Mouse (Mus musculus) ES-E14 (cell line): ENCODE measurements around the gene Aen. TPM values are rescaled to one million over a fixed set of nuclear protein-coding genes. Genes with fewer than 3 reads are reported as not detected.

ENCODE experiments used
- DNase-seq: peaks from one replicate; pipeline ENCODE4 v3.0.0-alpha.2; 2013; ENCODE audit warnings: low read depth, low spot score
- H3K27ac ChIP-seq: 2 replicates; pipeline ENCODE4 v1.5.1; 2012; ENCODE audit warnings: low read depth, mild to moderate bottlenecking, low read length, moderate library complexity, mixed read lengths; ENCODE audit not compliant: poor library complexity, insufficient read depth, severe bottlenecking
- H3K36me3 ChIP-seq: 2 replicates; pipeline ENCODE4 v1.6.1; 2012; ENCODE audit warnings: mild to moderate bottlenecking, low read length, moderate library complexity, mixed read lengths; ENCODE audit not compliant: control insufficient read depth, poor library complexity, insufficient read depth, severe bottlenecking
- H3K4me1 ChIP-seq, 2 experiments: fragments of 150-350 bp in 1 of 2; sonication (generic) in 1 of 2; 2 replicates each; pipeline ENCODE4 v1.6.1; 2012; ENCODE audit warnings: low read length in 2 of 2, mild to moderate bottlenecking in 1 of 2, mixed read lengths in 1 of 2; ENCODE audit not compliant: control insufficient read depth in 2 of 2, insufficient read depth in 2 of 2, poor library complexity in 1 of 2
- H3K4me3 ChIP-seq, 2 experiments: fragments of 150-350 bp in 1 of 2; sonication (generic) in 1 of 2; 2 replicates each; pipeline ENCODE4 v1.5.1; 2012; ENCODE audit warnings: low read length in 2 of 2, low read depth in 1 of 2, mild to moderate bottlenecking in 1 of 2, mixed read lengths in 1 of 2; ENCODE audit not compliant: insufficient read depth in 1 of 2, poor library complexity in 1 of 2, severe bottlenecking in 1 of 2
- H3K9ac ChIP-seq: 2 replicates; pipeline ENCODE4 v1.6.1; 2012; ENCODE audit warnings: low read depth, mild to moderate bottlenecking, low read length, mixed read lengths; ENCODE audit not compliant: poor library complexity, insufficient read depth, severe bottlenecking
- H3K9me3 ChIP-seq: fragments of 150-350 bp; sonication (generic); 2 replicates; pipeline ENCODE4 v1.6.1; 2012; ENCODE audit warnings: low read depth, mild to moderate bottlenecking, low read length; ENCODE audit not compliant: control insufficient read depth, insufficient read depth
- CHD2 ChIP-seq: IDR thresholded peaks from 2 replicates; pipeline ENCODE4 v1.6.1; 2014; ENCODE audit warnings: mild to moderate bottlenecking, low read depth, low read length, inconsistent platforms
- HCFC1 ChIP-seq: IDR thresholded peaks from 2 replicates; pipeline ENCODE4 v1.6.1; 2012; ENCODE audit warnings: low read length, inconsistent platforms, borderline replicate concordance; ENCODE audit not compliant: insufficient read depth
- MAFK ChIP-seq: IDR thresholded peaks from 2 replicates; pipeline ENCODE4 v1.6.1; 2014; ENCODE audit warnings: mild to moderate bottlenecking, low read depth, low read length, inconsistent platforms; ENCODE audit not compliant: insufficient read depth
- ZC3H11A ChIP-seq: IDR thresholded peaks from 2 replicates; pipeline ENCODE4 v1.6.1; 2012; ENCODE audit warnings: low read depth, mild to moderate bottlenecking, inconsistent platforms, low read length, borderline replicate concordance
- ZNF384 ChIP-seq: IDR thresholded peaks from 2 replicates; pipeline ENCODE4 v1.6.1; 2012; ENCODE audit warnings: low read depth, low read length, inconsistent platforms
- in situ Hi-C, 2 experiments: fragments of 600-800 bp; cut with MboI; formaldehyde crosslinking; loops; one replicate each; pipeline ENCODE4 v1.15.1; 2025; ENCODE audit warnings: low sequenced_read_pairs in 2 of 2, inconsistent platforms in 1 of 2; ENCODE audit not compliant: unreplicated experiment in 2 of 2
- total RNA-seq: library from RNA; depleted of rRNA; stranded (reverse); fragments of 300-350 nt; gene quantifications from 2 replicates; pipeline ENCODE4 v1.2.3, GENCODE M21; 2012

Aen gene
- total RNA-seq, 1 experiment = 146 TPM

DNA sequence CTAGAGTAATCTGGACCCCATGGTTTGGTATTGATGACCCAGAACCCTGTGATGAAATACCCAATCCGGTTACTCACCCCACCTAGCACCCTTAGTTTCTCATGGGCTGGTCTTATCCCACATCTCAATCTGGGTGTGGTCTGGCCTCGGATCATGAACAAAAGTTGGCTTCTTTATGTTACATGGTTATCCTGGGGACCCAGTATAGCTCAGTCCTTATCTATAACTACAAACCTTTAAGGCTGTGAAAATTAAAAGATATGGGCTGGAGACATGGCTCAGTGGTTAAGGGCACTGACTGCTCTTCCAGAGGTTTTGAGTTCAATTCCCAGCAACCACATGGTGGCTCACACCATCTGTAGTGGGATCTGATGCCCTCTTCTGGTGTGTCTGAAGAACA lies 46.9 kb downstream of the Aen start:
- no peak for DNase-seq
- in situ Hi-C loops = loop anchor here in 1 of 2 experiments (25.0 kb wide), 1 partner anchor 420 kb away; no protein-coding TSS in a partner anchor
- H3K9ac ChIP-seq = no peak overlapping the region
- H3K4me1 ChIP-seq = no peaks in the 10 kb centered on the region
- H3K36me3 ChIP-seq = no peaks in the 10 kb centered on the region
- TF ChIP-seq ZC3H11A (no peak), CHD2 (no peak), MAFK (no peak), ZNF384 (no peak), HCFC1 (no peak)
- H3K4me3 ChIP-seq = no peak overlapping the region
- no peaks in the 10 kb centered on the region for H3K9me3 ChIP-seq
- no peak overlapping the region for H3K27ac ChIP-seq

DNA sequence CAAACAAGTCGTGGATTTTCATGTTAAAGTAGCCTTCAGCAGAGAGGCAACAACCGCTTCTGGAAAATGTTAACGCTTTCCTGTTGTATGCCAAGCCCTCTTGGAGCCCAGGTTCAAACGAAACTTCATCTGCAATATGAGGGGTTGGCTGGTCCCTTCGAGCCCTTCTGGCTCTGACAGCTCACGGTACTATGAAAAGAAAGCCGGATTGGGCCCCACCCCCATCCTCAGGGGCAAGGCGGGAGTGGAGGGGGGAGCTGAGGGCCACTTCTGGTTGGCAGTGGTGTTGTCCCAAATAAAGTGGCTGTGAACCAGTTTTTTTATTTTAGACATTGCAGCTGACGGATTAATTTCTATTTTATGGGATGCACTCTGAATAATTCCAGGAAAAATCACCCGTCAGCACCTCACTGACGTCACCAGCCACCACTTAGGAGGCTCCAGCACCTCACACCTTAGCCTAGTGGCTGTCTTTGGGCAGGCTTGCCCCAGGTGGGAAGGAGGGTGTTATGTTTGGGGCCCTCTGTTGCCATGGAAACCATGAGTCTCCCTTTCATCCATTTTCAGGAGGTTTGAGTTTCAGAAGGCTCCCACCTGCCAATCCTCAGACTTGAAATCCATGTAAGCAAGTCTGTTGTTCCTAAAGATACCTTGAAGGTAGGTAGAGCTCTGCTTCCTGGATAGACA lies 58.4 kb downstream of the Aen start:
- Histone ChIP-seq H3K27ac (no peak overlapping the region), H3K9ac (no peak overlapping the region), H3K36me3 (no peaks in the 10 kb centered on the region), H3K4me3 (no peak overlapping the region), H3K4me1 (0 out of 4 replicates have a peak, but pooled peaks cover 0 to 2% of the 10 kb centered on the region in 2 experiments), H3K9me3 (no peaks in the 10 kb centered on the region)
- no peak for DNase-seq
- TF ChIP-seq CHD2 (no peak), MAFK (no peak), HCFC1 (no peak), ZNF384 (no peak), ZC3H11A (no peak)
- in situ Hi-C loops = no loop called here

DNA sequence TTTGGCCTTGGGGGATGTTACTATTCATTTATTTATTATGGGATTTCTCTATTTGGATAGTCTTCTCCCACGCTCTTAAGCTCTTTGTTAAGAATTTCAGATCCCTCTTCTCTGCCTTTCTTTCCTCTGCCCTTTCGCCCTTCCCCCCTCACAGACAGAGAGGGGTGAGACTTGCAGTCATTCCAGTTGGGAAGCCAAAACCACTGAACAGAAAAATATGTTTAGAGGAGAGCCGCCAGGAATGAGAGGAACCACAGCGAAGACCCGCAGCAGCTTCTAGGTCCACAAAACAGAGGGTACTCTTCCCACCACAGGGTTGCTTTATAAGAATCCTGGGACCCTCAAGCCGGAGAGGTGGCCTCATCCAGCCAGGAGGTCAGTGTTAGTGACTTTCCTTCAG lies 59.0 kb downstream of the Aen start:
- no peak overlapping the region for H3K27ac ChIP-seq
- H3K4me1 ChIP-seq = 0 out of 4 replicates have a peak, but pooled peaks cover 0 to 2% of the 10 kb centered on the region in 2 experiments
- H3K36me3 ChIP-seq = no peaks in the 10 kb centered on the region
- DNase-seq = no peak
- in situ Hi-C loops = no loop called here
- H3K9ac ChIP-seq = no peak overlapping the region
- TF ChIP-seq MAFK = no peak
- TF ChIP-seq ZNF384 = no peak
- no peak for TF ChIP-seq CHD2
- no peak for TF ChIP-seq ZC3H11A
- TF ChIP-seq HCFC1 = no peak
- H3K4me3 ChIP-seq = no peak overlapping the region
- H3K9me3 ChIP-seq = no peaks in the 10 kb centered on the region

DNA sequence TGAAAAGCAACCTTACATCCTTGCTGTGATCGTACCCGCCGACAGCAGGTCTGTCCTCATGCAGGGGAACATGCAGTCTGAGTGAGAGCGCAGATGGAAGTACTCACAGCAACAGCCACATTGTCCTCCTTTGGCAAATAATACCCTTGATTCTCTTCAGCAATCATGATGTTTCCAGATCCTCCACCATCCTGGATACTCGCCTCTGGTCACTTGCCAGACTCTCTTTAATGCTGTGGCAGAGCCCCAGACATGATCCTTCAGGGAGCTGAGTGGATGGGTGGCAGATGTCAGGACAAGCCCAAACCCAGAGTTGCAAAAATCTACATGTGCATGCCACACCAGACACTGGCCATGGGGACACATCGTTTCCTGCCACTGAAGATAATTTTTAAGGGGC lies 59.4 kb downstream of the Aen start:
- Histone ChIP-seq H3K36me3 (no peaks in the 10 kb centered on the region), H3K27ac (no peak overlapping the region), H3K9ac (no peak overlapping the region), H3K4me1 (0 out of 4 replicates have a peak, but pooled peaks cover 0 to 2% of the 10 kb centered on the region in 2 experiments), H3K9me3 (no peaks in the 10 kb centered on the region), H3K4me3 (no peak overlapping the region)
- DNase-seq = no peak
- in situ Hi-C loops = no loop called here
- TF ChIP-seq ZC3H11A (no peak), HCFC1 (no peak), CHD2 (no peak), ZNF384 (no peak), MAFK (no peak)
